Mouse (Mus musculus): ENCODE measurements at regions not wholly inside any gene's neighbourhood (a gene's known extent, or its start where the extent isn't known, plus 50 kb on each side); places are given as distances from the start of the nearest gene placed in this dataset.

GRCm38 (mm10) chr16:74467745-74468420 is 56.3 kb upstream of the Robo2 start:
- no peak overlapping the region for H3K27ac ChIP-seq
- no peak for ATAC-seq (ENCODE audit: insufficient read depth, low FRiP score, low read depth)
- no peak overlapping the region for H3K9ac ChIP-seq
- 65% methylated on average over 6 of the region's 6 CpGs for WGBS
- H3K27me3 ChIP-seq (replicated peaks), result no peaks in the 10 kb centered on the region
- H3K4me1 ChIP-seq, result no peaks in the 10 kb centered on the region
- H3K36me3 ChIP-seq, result no peaks in the 10 kb centered on the region
- H3K9me3 ChIP-seq, result no peaks in the 10 kb centered on the region
- H3K4me2 ChIP-seq, result no peak overlapping the region
- H3K4me3 ChIP-seq (replicated peaks), result no peak overlapping the region

DNA sequence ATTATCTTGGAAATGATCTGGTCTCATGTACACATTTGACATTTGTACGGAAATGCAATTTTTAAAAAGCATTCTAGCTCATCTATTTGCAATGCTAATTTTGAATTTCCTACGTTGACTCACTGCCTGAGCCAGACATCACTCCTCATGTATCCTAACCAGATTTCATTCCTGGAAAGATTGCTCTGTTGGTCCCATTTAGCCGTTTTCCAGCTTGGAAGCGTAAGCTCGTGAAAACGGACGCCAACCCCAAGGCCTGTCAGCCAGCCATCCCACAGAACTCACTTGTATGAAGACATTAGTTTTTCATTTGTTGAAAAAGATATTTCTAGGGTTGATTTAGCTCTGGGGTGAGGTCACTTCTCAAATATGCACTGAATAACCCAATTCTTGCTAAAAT is 55.5 kb upstream of the Robo2 start:
- ATAC-seq (ENCODE audit: insufficient read depth, low FRiP score, low read depth), result no peak
- no peak overlapping the region for H3K9ac ChIP-seq
- no peak overlapping the region for H3K27ac ChIP-seq
- no peak overlapping the region for H3K4me2 ChIP-seq
- no peaks in the 10 kb centered on the region for H3K36me3 ChIP-seq
- no peak overlapping the region for H3K4me3 ChIP-seq (replicated peaks)
- no peaks in the 10 kb centered on the region for H3K27me3 ChIP-seq (replicated peaks)
- H3K4me1 ChIP-seq, result no peaks in the 10 kb centered on the region
- no peaks in the 10 kb centered on the region for H3K9me3 ChIP-seq
- WGBS, result 67% methylated on average over 7 of the region's 7 CpGs

DNA sequence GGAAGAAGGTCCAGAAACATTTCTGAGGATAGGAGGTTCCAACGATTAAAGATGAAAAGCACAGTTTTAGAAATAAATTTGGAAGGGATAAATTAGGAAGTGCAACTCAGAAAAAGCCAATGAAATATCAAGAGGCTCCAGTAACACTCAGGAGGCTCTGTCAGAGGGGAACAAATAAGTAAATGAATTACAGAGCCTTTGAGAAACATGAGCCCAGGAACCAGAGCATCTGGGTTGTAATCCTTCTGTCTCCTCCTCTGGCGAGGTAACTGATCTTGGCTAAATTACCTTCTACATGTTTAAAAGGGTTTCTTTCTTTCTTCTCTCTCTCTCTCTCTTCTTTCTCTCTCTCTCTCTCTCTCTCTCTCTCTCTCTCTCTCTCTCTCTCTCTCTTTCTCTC is 53.2 kb upstream of the Robo2 start:
- no peaks in the 10 kb centered on the region for H3K27me3 ChIP-seq (replicated peaks)
- H3K36me3 ChIP-seq, result no peaks in the 10 kb centered on the region
- no peak overlapping the region for H3K4me3 ChIP-seq (replicated peaks)
- 50% methylated on average over 2 of the region's 2 CpGs for WGBS
- H3K27ac ChIP-seq, result no peak overlapping the region
- ATAC-seq (ENCODE audit: insufficient read depth, low FRiP score, low read depth), result no peak
- no peak overlapping the region for H3K4me2 ChIP-seq
- H3K4me1 ChIP-seq, result no peaks in the 10 kb centered on the region
- no peaks in the 10 kb centered on the region for H3K9me3 ChIP-seq
- no peak overlapping the region for H3K9ac ChIP-seq

GRCm38 (mm10) chr16:74464290-74464689 is 52.7 kb upstream of the Robo2 start:
- no peak overlapping the region for H3K4me3 ChIP-seq (replicated peaks)
- no peak overlapping the region for H3K9ac ChIP-seq
- H3K4me1 ChIP-seq, result no peaks in the 10 kb centered on the region
- no peaks in the 10 kb centered on the region for H3K27me3 ChIP-seq (replicated peaks)
- no peaks in the 10 kb centered on the region for H3K9me3 ChIP-seq
- ATAC-seq (ENCODE audit: insufficient read depth, low FRiP score, low read depth), result no peak
- WGBS, result 59% methylated on average over 6 of the region's 6 CpGs
- no peaks in the 10 kb centered on the region for H3K36me3 ChIP-seq
- H3K4me2 ChIP-seq, result no peak overlapping the region
- H3K27ac ChIP-seq, result no peak overlapping the region

GRCm38 (mm10) chr16:74462436-74462835 is 50.8 kb upstream of the Robo2 start:
- no peaks in the 10 kb centered on the region for H3K9me3 ChIP-seq
- 71% methylated on average over 3 of the region's 3 CpGs for WGBS
- no peak overlapping the region for H3K27ac ChIP-seq
- no peak overlapping the region for H3K4me2 ChIP-seq
- no peaks in the 10 kb centered on the region for H3K4me1 ChIP-seq
- no peaks in the 10 kb centered on the region for H3K36me3 ChIP-seq
- no peak overlapping the region for H3K4me3 ChIP-seq (replicated peaks)
- H3K27me3 ChIP-seq (replicated peaks), result no peaks in the 10 kb centered on the region
- no peak for ATAC-seq (ENCODE audit: insufficient read depth, low FRiP score, low read depth)
- no peak overlapping the region for H3K9ac ChIP-seq
